Mouse (Mus musculus): ENCODE results near the gene Nags. TPM values are rescaled to one million over a fixed set of nuclear protein-coding genes. Genes with fewer than 3 reads are reported as not detected.

Nags gene
- polyA plus RNA-seq, 2 experiments = 0.06 TPM; not detected in 1

DNA sequence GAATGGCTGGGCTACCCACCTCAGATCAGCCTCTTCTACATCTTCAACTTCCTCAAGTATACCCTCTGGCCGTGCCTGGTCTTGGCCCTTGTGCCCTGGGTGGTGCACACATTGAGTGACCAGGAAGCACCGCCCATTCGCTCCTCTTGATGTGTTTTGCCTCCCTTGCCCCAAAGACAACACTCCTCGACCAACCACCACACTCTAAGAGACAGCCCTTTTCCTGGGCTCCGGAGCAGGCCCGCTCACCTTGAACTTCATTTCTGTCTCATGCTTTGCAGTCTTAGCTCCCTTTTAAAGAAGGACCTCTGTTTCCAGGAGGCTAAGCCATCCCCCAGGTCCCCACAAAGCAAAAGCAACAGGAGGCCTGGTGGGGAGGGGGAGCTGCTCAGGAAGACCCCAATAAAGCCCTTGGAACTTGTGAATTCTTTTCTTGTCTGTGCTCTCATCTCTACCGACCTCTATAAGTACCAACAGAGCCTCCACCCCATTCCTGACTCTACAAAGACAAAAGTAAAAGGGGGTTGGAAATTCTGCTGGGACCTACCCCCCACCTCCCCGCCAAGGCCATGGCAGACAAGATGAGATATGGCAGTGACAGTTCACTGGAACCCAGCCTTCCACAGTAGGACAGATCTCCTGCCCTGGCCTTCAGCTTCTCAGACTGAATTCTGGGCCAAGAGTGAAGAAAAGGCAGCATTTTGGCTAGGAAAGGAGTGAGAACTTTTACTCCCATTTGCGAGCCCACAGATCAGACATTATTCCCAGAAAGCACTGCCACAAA lies 48.5 kb downstream of the Nags start:
- TF ChIP-seq POLR2A (IDR thresholded peaks at IDR 0.05; ENCODE audit: borderline replicate concordance, extremely low read depth, insufficient read depth, insufficient read length) = no peak
- Histone ChIP-seq H3K4me2 (replicated peaks; ENCODE audit: low read depth, low read length, severe bottlenecking) (no peak overlapping the region), H3K36me3 (ENCODE audit: control insufficient read depth, insufficient read depth, low read length) (peaks cover 58% of the 10 kb centered on the region), H3K4me1 (ENCODE audit: control insufficient read depth, insufficient read depth, low read length) (peaks cover 11% of the 10 kb centered on the region), H3K27me3 (ENCODE audit: control insufficient read depth, insufficient read depth, low read length) (no peaks in the 10 kb centered on the region), H3K27ac (replicated peaks; ENCODE audit: low read depth, low read length) (no peak overlapping the region), H3K9me3 (ENCODE audit: control insufficient read depth, low read length) (no peaks in the 10 kb centered on the region), H3K9ac (ENCODE audit: low read depth, low read length, severe bottlenecking) (no peak overlapping the region), H3K4me3 (replicated peaks; ENCODE audit: low read length) (no peak overlapping the region)
- ATAC-seq (ENCODE audit: low FRiP score, low read depth) (no peak), DNase-seq (ENCODE audit: low spot score) (no peak)
- WGBS = 80% methylated on average over 9 of the region's 9 CpGs

DNA sequence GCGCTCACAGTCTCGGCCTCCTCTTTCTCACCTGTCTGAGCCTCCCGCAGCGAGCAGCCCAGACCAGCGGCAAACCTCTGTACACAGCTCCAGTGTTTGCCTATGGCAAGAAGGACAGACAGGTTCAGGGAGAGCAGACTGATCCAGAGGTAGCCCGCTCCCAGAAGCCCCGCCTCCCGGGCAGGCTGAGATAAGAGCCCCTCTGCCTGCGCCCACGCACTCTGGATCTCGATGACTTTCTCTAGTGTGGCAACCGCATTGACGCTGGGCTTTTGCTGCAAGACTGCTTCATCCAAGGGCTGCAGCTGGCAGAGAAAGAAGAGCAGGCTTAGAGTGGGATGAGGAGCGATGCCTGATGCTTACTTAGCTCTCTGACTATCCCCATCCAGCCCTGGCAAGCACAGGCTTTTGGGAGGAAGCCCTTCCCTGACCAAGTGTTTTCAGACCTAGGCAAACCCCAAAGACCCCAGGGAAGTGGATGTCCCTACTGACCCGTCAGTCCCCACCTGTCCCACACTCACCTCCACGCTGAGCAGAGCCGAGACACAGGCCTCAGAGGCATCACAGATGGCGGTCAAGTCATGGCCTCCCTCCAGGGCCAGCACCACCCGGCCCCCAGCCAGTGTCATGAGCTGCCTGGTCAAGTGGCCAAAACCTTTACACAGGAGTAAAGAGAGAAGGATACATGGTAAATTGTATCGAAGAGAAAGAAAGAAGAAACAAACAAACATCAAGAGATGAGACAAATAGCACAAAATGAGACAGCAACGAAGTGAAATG lies 50.9 kb downstream of the Nags start:
- DNase-seq (ENCODE audit: low spot score) (no peak), ATAC-seq (ENCODE audit: low FRiP score, low read depth) (no peak)
- no peaks in the 10 kb centered on the region for H3K9me3 ChIP-seq (ENCODE audit: control insufficient read depth, low read length)
- 0 out of 2 replicates have a peak, but pooled peaks cover under 1% of the 10 kb centered on the region for H3K4me1 ChIP-seq (ENCODE audit: control insufficient read depth, insufficient read depth, low read length)
- no peak overlapping the region for H3K9ac ChIP-seq (ENCODE audit: low read depth, low read length, severe bottlenecking)
- H3K4me3 ChIP-seq (replicated peaks; ENCODE audit: low read length) = no peak overlapping the region
- 83% methylated on average over 21 of the region's 21 CpGs for WGBS
- TF ChIP-seq POLR2A (IDR thresholded peaks at IDR 0.05; ENCODE audit: borderline replicate concordance, extremely low read depth, insufficient read depth, insufficient read length) = no peak
- H3K27ac ChIP-seq (replicated peaks; ENCODE audit: low read depth, low read length) = no peak overlapping the region
- no peak overlapping the region for H3K4me2 ChIP-seq (replicated peaks; ENCODE audit: low read depth, low read length, severe bottlenecking)
- H3K36me3 ChIP-seq (ENCODE audit: control insufficient read depth, insufficient read depth, low read length) = peaks cover 82% of the 10 kb centered on the region
- no peaks in the 10 kb centered on the region for H3K27me3 ChIP-seq (ENCODE audit: control insufficient read depth, insufficient read depth, low read length)

DNA sequence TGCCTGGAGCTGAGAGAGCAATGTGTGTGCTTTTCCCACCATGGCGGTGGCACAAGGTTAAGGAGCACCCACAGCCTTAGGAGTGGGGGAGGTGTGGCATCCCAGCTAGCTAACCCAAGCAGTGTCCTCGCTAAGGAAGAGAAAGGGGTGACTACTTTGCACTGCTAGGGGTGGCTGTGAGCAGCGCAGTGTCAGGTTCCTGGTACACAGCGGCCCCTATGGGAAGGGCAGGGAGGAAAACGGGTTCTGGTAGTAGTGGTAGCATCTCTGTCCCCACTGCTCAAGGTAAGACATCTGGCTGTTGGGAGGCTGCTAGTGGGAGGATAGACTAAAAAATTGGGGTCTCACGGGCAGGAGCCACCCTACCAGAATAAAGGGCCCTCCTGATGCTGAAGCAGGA lies 52.9 kb downstream of the Nags start:
- Histone ChIP-seq H3K36me3 (ENCODE audit: control insufficient read depth, insufficient read depth, low read length) (peaks cover 98% of the 10 kb centered on the region), H3K27ac (replicated peaks; ENCODE audit: low read depth, low read length) (no peak overlapping the region), H3K27me3 (ENCODE audit: control insufficient read depth, insufficient read depth, low read length) (no peaks in the 10 kb centered on the region), H3K4me1 (ENCODE audit: control insufficient read depth, insufficient read depth, low read length) (no peaks in the 10 kb centered on the region), H3K4me2 (replicated peaks; ENCODE audit: low read depth, low read length, severe bottlenecking) (no peak overlapping the region), H3K9ac (ENCODE audit: low read depth, low read length, severe bottlenecking) (no peak overlapping the region), H3K4me3 (replicated peaks; ENCODE audit: low read length) (no peak overlapping the region), H3K9me3 (ENCODE audit: control insufficient read depth, low read length) (no peaks in the 10 kb centered on the region)
- WGBS = 68% methylated on average over 5 of the region's 6 CpGs
- ATAC-seq (ENCODE audit: low FRiP score, low read depth) (no peak), DNase-seq (ENCODE audit: low spot score) (no peak)
- no peak for TF ChIP-seq POLR2A (IDR thresholded peaks at IDR 0.05; ENCODE audit: borderline replicate concordance, extremely low read depth, insufficient read depth, insufficient read length)

Other genes starting within 250 kb of the Nags start
- gene Sost, start 178.5 kb upstream of the Nags start, polyA plus RNA-seq (2012; rRNA removed) = 0.82 and 0.88 TPM in 2 replicates
- gene Sost, start 178.5 kb upstream of the Nags start, polyA plus RNA-seq (2014; fragmentation: Nextera tagmentation; extraction: Ambion mirVana) = not detected in 2 replicates
- not detected in 2 replicates for gene Cfap97d1, start 161.2 kb upstream of the Nags start, polyA plus RNA-seq (2012; rRNA removed)
- not detected in 2 replicates for gene Cfap97d1, start 161.2 kb upstream of the Nags start, polyA plus RNA-seq (2014; fragmentation: Nextera tagmentation; extraction: Ambion mirVana)
- 20.1 and 21.1 TPM in 2 replicates for gene Dusp3, start 158.5 kb upstream of the Nags start, polyA plus RNA-seq (2012; rRNA removed)
- 23.4 and 23.6 TPM in 2 replicates for gene Dusp3, start 158.5 kb upstream of the Nags start, polyA plus RNA-seq (2014; fragmentation: Nextera tagmentation; extraction: Ambion mirVana)
- gene Mpp3, start 117.1 kb upstream of the Nags start, polyA plus RNA-seq (2012; rRNA removed) = 15.7 and 17.8 TPM in 2 replicates
- gene Mpp3, start 117.1 kb upstream of the Nags start, polyA plus RNA-seq (2014; fragmentation: Nextera tagmentation; extraction: Ambion mirVana) = 4.9 and 5.2 TPM in 2 replicates
- 1.0 and 2.1 TPM in 2 replicates for gene Cd300lg, start 104.0 kb upstream of the Nags start, polyA plus RNA-seq (2012; rRNA removed)
- gene Cd300lg, start 104.0 kb upstream of the Nags start, polyA plus RNA-seq (2014; fragmentation: Nextera tagmentation; extraction: Ambion mirVana) = 0.81 and 0.87 TPM in 2 replicates
- gene Mpp2, start 57.0 kb upstream of the Nags start, polyA plus RNA-seq (2012; rRNA removed) = 20.5 and 26.7 TPM in 2 replicates
- gene Mpp2, start 57.0 kb upstream of the Nags start, polyA plus RNA-seq (2014; fragmentation: Nextera tagmentation; extraction: Ambion mirVana) = 6.6 and 10.2 TPM in 2 replicates
- not detected in 2 replicates for gene Ppy, start 44.2 kb upstream of the Nags start, polyA plus RNA-seq (2012; rRNA removed)
- not detected in 2 replicates for gene Ppy, start 44.2 kb upstream of the Nags start, polyA plus RNA-seq (2014; fragmentation: Nextera tagmentation; extraction: Ambion mirVana)
- gene Pyy, start 37.7 kb upstream of the Nags start, polyA plus RNA-seq (2012; rRNA removed) = not detected in 2 replicates
- not detected in 2 replicates for gene Pyy, start 37.7 kb upstream of the Nags start, polyA plus RNA-seq (2014; fragmentation: Nextera tagmentation; extraction: Ambion mirVana)
- 37.1 and 47.9 TPM in 2 replicates for gene Tmem101, start 10.9 kb downstream of the Nags start, polyA plus RNA-seq (2012; rRNA removed)
- gene Tmem101, start 10.9 kb downstream of the Nags start, polyA plus RNA-seq (2014; fragmentation: Nextera tagmentation; extraction: Ambion mirVana) = 29.7 and 34.5 TPM in 2 replicates
- gene Lsm12, start 39.8 kb downstream of the Nags start, polyA plus RNA-seq (2012; rRNA removed) = 38.5 and 40.0 TPM in 2 replicates
- 83.8 and 86.0 TPM in 2 replicates for gene Lsm12, start 39.8 kb downstream of the Nags start, polyA plus RNA-seq (2014; fragmentation: Nextera tagmentation; extraction: Ambion mirVana)
- gene G6pc3, start 44.1 kb downstream of the Nags start, polyA plus RNA-seq (2012; rRNA removed) = 42.7 and 60.4 TPM in 2 replicates
- gene G6pc3, start 44.1 kb downstream of the Nags start, polyA plus RNA-seq (2014; fragmentation: Nextera tagmentation; extraction: Ambion mirVana) = 27.6 and 33.7 TPM in 2 replicates
- gene Hdac5, start 84.7 kb downstream of the Nags start, polyA plus RNA-seq (2012; rRNA removed) = 86.2 and 149 TPM in 2 replicates
- gene Hdac5, start 84.7 kb downstream of the Nags start, polyA plus RNA-seq (2014; fragmentation: Nextera tagmentation; extraction: Ambion mirVana) = 46.7 and 57.4 TPM in 2 replicates
- 14.2 and 15.4 TPM in 2 replicates for gene BC030867, start 103.4 kb downstream of the Nags start, polyA plus RNA-seq (2012; rRNA removed)
- 11.8 and 11.9 TPM in 2 replicates for gene BC030867, start 103.4 kb downstream of the Nags start, polyA plus RNA-seq (2014; fragmentation: Nextera tagmentation; extraction: Ambion mirVana)
- gene Asb16, start 123.2 kb downstream of the Nags start, polyA plus RNA-seq (2012; rRNA removed) = 2.2 and 2.8 TPM in 2 replicates
- gene Asb16, start 123.2 kb downstream of the Nags start, polyA plus RNA-seq (2014; fragmentation: Nextera tagmentation; extraction: Ambion mirVana) = 0.25 and 0.48 TPM in 2 replicates
- 59.9 and 68.6 TPM in 2 replicates for gene Tmub2, start 139.4 kb downstream of the Nags start, polyA plus RNA-seq (2012; rRNA removed)
- 52.6 and 53.5 TPM in 2 replicates for gene Tmub2, start 139.4 kb downstream of the Nags start, polyA plus RNA-seq (2014; fragmentation: Nextera tagmentation; extraction: Ambion mirVana)
- 72.1 and 84.0 TPM in 2 replicates for gene Atxn7l3, start 151.1 kb downstream of the Nags start, polyA plus RNA-seq (2012; rRNA removed)
- 21.0 and 23.1 TPM in 2 replicates for gene Atxn7l3, start 151.1 kb downstream of the Nags start, polyA plus RNA-seq (2014; fragmentation: Nextera tagmentation; extraction: Ambion mirVana)
- gene Ubtf, start 174.2 kb downstream of the Nags start, polyA plus RNA-seq (2012; rRNA removed) = 61.0 and 81.3 TPM in 2 replicates
- gene Ubtf, start 174.2 kb downstream of the Nags start, polyA plus RNA-seq (2014; fragmentation: Nextera tagmentation; extraction: Ambion mirVana) = 79.7 and 89.4 TPM in 2 replicates
- 3.5 and 4.3 TPM in 2 replicates for gene Slc4a1, start 220.7 kb downstream of the Nags start, polyA plus RNA-seq (2012; rRNA removed)
- gene Slc4a1, start 220.7 kb downstream of the Nags start, polyA plus RNA-seq (2014; fragmentation: Nextera tagmentation; extraction: Ambion mirVana) = 2.8 and 6.6 TPM in 2 replicates
- gene Rundc3a, start 247.9 kb downstream of the Nags start, polyA plus RNA-seq (2012; rRNA removed) = 2.9 and 3.2 TPM in 2 replicates
- gene Rundc3a, start 247.9 kb downstream of the Nags start, polyA plus RNA-seq (2014; fragmentation: Nextera tagmentation; extraction: Ambion mirVana) = 1.0 and 1.1 TPM in 2 replicates